Mouse (Mus musculus) midbrain, embryonic 10.5 days (tissue): ENCODE data around the gene Nrxn2. TPM values are rescaled to one million over a fixed set of nuclear protein-coding genes. Genes with fewer than 3 reads are reported as not detected.

Experiments used
- DNase-seq: peaks from one replicate; pipeline ENCODE4 v3.0.0-alpha.2; 2017; ENCODE audit warnings: low spot score
- H3K27ac ChIP-seq: fragments of 300-500 bp; sonication (generic); replicated peaks from 2 replicates; pipeline ENCODE4 v1.5.1; 2016; ENCODE audit warnings: mild to moderate bottlenecking
- H3K27me3 ChIP-seq: fragments of 300-500 bp; sonication (generic); 2 replicates; pipeline ENCODE4 v1.6.1; 2016; ENCODE audit warnings: low read depth, mild to moderate bottlenecking; ENCODE audit not compliant: poor library complexity, severe bottlenecking
- H3K36me3 ChIP-seq: fragments of 300-500 bp; sonication (generic); 2 replicates; pipeline ENCODE4 v1.6.1; 2016; ENCODE audit warnings: mild to moderate bottlenecking, moderate library complexity
- H3K4me1 ChIP-seq: fragments of 300-500 bp; sonication (generic); 2 replicates; pipeline ENCODE4 v1.6.1; 2016
- H3K4me3 ChIP-seq: fragments of 300-500 bp; sonication (generic); 2 replicates; pipeline ENCODE4 v1.5.1; 2016; ENCODE audit warnings: mild to moderate bottlenecking, moderate library complexity
- H3K9me3 ChIP-seq: fragments of 300-500 bp; sonication (generic); replicated peaks from 2 replicates; pipeline ENCODE4 v1.6.1; 2016; ENCODE audit warnings: mild to moderate bottlenecking
- WGBS: fragments of 180-500 bp; shearing (Covaris S2); methylation state at CpG from one replicate; pipeline ENCODE4 v1.1.7; 2016; 5-methylcytosine and 5-hydroxymethylcytosine counted together
- polyA plus RNA-seq: library from polyadenylated mRNA; unstranded; fragments of >200 nt; fragmentation: Nextera tagmentation; extraction: Ambion mirVana; gene quantifications from 2 replicates; pipeline ENCODE4 v1.2.1, GENCODE M21; 2016

The Nrxn2 gene
- polyA plus RNA-seq, 1 experiment from 2014 or later: 5.1 TPM

DNA sequence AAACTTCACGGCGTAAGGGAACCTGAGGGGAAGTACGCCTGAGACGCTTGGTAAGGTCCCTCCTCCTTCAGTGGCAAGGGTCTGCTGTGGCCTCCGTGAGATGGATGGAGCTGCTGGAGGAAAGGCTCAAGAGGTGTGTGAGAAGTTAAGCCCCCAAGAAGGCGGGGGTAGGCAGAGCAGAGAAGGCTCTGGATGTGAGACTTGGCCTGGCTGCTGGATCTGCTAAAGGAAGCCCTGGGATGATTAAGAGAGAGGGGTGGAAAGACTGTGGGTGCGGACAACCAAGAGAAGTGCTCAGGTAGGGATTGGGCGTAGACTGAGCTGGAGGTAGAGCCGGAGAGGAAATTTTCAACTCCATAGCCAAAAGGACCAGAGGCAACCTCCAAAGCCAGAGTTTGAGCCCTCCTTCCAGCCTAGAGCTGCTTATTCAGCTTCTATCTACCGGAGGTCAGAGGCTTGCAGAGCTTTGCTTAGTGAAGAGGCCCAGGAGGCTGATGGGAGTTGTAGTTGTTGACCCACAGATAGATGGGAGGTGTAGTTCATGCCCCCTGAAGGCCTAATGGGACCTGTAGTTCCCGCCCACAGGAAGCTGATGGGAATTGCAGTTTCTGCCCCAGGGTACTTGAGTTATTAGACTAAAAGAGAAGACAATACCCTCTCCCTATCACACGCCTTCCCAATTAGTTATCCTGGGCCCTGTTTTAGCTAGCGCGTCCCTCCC is 110.9 kb downstream of the Nrxn2 start:
- peaks cover 14% of the 10 kb centered on the region for H3K36me3 ChIP-seq
- WGBS: 54% methylated on average over 14 of the region's 14 CpGs
- no peaks in the 10 kb centered on the region for H3K9me3 ChIP-seq
- peak; percentile 63 for DNase-seq
- H3K4me1 ChIP-seq: peaks cover 64% of the 10 kb centered on the region
- H3K27me3 ChIP-seq: peaks cover 34% of the 10 kb centered on the region
- H3K27ac ChIP-seq: peak overlapping the region; percentile 72
- H3K4me3 ChIP-seq: 0 out of 2 replicates have a peak overlapping the region, but pooled peaks have one; percentile 60

DNA sequence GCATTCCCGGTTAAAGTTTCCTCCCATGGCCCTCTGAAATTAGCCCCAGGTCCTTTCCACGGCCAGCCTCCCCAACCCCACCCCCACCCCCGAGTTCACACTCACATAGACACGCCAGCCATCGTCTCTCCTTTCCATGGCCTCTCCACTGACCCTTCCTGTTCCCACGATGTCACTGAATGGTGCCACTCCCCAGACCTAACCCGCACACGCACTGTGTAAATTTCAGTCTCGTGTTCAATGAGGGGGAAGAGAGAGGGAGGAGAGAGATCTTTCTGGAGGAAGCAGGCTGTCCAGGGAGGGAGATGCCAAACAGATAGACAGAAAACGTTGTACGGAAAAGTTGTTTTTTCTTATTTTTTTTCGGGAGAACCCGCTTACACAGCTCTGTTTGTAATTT is 111.8 kb downstream of the Nrxn2 start:
- H3K4me1 ChIP-seq: peaks cover 66% of the 10 kb centered on the region
- H3K9me3 ChIP-seq: no peaks in the 10 kb centered on the region
- H3K36me3 ChIP-seq: peaks cover 13% of the 10 kb centered on the region
- H3K27ac ChIP-seq: peak overlapping the region; percentile 72
- H3K27me3 ChIP-seq: peaks cover 34% of the 10 kb centered on the region
- 23% methylated on average over 13 of the region's 13 CpGs for WGBS
- H3K4me3 ChIP-seq: peak overlapping the region; percentile 60
- peak; percentile 24 for DNase-seq

DNA sequence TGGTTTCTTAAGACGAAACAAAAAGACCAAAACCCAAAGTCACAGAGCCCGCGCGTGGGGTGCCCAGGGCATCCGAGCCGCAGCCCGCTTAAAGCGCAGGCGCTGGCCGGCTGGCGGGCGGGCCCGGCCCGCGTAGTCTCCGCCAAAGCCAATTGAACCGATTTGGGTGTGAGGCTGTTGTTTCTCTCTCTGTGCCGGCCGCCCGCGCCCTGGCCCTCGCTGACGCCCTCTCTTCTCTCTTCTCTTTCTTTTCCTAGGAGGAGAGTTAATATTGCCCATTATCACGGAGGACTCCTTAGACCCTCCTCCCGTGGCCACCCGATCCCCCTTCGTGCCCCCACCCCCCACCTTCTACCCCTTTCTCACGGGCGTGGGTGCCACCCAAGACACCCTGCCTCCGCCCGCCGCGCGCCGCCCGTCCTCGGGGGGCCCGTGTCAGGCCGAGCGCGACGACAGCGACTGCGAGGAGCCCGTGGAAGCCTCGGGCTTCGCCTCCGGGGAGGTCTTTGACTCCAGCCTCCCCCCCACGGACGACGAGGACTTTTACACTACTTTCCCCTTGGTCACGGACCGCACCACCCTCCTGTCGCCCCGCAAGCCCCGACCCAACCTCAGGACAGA is 112.6 kb downstream of the Nrxn2 start:
- Histone ChIP-seq H3K4me3 (peak overlapping the region; percentile 60), H3K27me3 (peaks cover 34% of the 10 kb centered on the region), H3K27ac (peak overlapping the region; percentile 90), H3K9me3 (no peaks in the 10 kb centered on the region), H3K36me3 (peaks cover 10% of the 10 kb centered on the region), H3K4me1 (peaks cover 66% of the 10 kb centered on the region)
- peak; percentile 61 for DNase-seq
- WGBS: under 1% methylated on average over 56 of the region's 56 CpGs

DNA sequence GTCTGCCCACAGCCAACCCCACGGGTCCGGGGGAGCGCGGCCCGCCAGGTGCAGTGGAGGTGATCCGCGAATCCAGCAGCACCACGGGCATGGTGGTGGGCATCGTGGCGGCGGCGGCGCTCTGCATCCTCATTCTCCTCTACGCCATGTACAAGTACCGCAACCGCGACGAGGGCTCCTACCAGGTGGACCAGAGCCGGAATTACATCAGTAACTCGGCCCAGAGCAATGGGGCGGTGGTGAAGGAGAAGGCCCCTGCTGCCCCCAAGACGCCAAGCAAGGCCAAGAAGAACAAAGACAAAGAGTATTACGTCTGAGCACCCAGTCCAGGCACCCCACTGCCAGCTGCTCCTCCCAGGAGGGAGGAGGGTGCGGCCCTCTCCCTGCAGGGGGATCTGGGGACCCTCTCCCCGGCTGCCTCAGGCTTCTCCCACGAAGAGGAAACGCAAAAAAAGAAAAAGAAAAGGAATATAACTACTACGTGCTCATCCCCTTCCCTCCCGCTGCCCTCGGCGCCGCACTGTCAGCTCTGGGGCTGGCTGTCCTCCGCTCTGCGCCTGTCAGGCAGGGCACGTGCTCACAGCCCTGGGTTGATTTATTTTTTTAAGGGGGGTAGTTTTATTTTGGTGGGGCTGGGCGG is 113.4 kb downstream of the Nrxn2 start:
- Histone ChIP-seq H3K9me3 (no peaks in the 10 kb centered on the region), H3K4me1 (peaks cover 66% of the 10 kb centered on the region), H3K4me3 (peak overlapping the region; percentile 60), H3K27me3 (peaks cover 34% of the 10 kb centered on the region), H3K27ac (peak overlapping the region; percentile 90), H3K36me3 (0 out of 2 replicates have a peak, but pooled peaks cover 2% of the 10 kb centered on the region)
- DNase-seq: peak; percentile 59
- under 1% methylated on average over 36 of the region's 36 CpGs for WGBS

DNA sequence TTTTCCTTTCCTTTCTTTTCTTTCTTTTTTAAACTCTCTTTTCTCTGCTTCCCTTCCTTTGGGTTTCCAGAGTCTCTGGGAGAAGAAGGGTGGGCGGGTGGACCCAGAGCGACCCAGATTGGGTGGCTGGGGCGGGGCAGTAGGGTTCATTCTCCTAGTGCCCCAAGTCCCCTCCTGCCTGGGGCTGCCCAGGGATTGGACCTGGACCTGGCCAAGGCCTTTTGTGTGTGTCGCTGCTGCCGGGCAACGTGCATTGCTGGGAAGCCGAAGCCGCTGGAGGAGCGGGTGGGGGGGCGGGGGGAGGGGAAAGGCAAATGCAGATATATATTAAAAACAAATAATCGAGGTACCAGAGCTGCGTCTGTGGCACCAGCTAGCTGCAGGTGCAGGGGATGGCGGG is 114.1 kb downstream of the Nrxn2 start:
- Histone ChIP-seq H3K4me3 (peak overlapping the region; percentile 60), H3K27ac (peak overlapping the region; percentile 90), H3K36me3 (no peaks in the 10 kb centered on the region), H3K27me3 (peaks cover 34% of the 10 kb centered on the region), H3K4me1 (peaks cover 68% of the 10 kb centered on the region), H3K9me3 (no peaks in the 10 kb centered on the region)
- DNase-seq: peak; percentile 65
- WGBS: 7% methylated on average over 13 of the region's 13 CpGs

DNA sequence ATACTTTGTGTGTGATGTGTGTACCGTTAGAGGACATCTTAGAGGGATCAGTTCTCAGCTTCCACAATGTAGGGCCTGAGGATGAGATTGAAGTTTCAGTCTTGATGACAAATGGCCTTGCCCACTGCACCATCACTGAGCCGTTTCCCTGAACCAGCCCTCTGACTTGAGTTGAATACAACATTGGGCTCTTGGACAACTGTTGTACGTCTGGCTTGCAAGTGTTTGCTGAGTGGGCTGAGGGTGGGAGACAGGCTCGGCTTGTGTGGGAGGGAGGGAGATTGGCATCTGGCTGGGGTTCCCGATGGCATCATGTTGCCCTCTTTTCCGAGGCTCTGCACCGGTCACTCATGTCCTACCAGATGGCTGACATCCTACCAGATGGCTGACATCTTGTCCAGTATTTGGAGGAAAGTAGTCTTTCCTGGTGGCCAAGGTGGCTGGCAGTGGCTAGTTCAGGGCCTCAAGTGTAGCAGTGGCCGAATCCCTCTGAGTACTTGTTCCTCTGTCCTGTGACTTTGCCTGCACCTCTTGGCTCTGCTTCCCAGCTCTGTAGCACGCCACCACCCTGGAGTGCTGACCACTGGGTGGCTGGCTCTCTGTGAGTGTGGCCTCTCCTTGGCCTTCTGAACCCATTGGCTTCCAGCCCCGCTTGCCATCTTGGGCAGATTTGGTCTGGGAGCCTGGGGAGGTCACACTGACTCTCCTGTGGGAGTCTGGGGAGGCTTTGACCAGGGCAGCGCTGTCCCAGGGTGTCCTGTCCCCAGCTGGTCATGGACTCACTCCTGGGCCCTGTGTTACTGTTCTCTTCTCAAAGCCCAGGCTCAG is 115.0 kb downstream of the Nrxn2 start:
- H3K27me3 ChIP-seq: peaks cover 34% of the 10 kb centered on the region
- peak overlapping the region; percentile 90 for H3K27ac ChIP-seq
- H3K4me3 ChIP-seq: peak overlapping the region; percentile 9; the same call in 1 of the 2 replicates
- H3K36me3 ChIP-seq: no peaks in the 10 kb centered on the region
- DNase-seq: peak; percentile 37
- no peaks in the 10 kb centered on the region for H3K9me3 ChIP-seq
- WGBS: 70% methylated on average over 11 of the region's 11 CpGs
- H3K4me1 ChIP-seq: peaks cover 62% of the 10 kb centered on the region

DNA sequence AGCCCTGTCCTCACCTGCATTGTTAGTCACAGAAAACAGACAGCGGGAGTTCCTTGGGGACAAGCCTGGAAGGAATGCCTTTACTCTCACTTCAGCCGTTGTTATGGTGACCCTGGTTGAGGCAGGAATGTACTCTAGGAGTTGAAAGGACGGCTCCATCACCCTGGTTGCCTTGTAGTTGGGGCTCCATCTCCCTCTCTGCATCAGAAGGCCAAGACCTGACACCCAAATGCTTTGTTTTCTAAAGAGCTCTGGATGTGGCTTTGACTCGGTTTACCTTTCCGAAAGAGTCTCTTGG is 115.5 kb downstream of the Nrxn2 start:
- peaks cover 59% of the 10 kb centered on the region for H3K4me1 ChIP-seq
- no peaks in the 10 kb centered on the region for H3K9me3 ChIP-seq
- 0 out of 2 replicates have a peak overlapping the region, but pooled peaks have one; percentile 9 for H3K4me3 ChIP-seq
- WGBS: 33% methylated on average over 5 of the region's 5 CpGs
- H3K36me3 ChIP-seq: no peaks in the 10 kb centered on the region
- peak overlapping the region; percentile 90 for H3K27ac ChIP-seq
- DNase-seq: no peak
- peaks cover 34% of the 10 kb centered on the region for H3K27me3 ChIP-seq

DNA sequence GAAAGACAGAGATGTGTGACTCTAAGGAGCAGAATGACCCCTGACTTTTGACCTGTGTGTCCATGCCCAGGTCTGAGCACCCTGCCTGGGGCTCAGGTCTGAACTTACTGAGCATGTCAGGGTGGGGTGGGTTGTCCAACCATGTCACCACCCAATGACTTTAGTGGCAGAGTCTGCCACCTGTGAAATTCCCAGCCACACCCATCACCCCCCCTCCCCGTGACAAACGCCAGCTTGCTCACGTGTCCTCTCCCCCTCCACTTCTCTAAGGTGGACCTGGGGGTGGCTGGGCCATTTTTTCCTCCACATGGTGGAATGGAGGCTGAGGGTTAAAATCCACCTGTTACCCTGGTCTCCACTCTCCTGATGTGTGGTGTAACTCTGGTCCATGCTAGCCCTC is 117.7 kb downstream of the Nrxn2 start:
- H3K27ac ChIP-seq: no peak overlapping the region
- H3K9me3 ChIP-seq: no peaks in the 10 kb centered on the region
- DNase-seq: no peak
- H3K4me1 ChIP-seq: peaks cover 42% of the 10 kb centered on the region
- H3K27me3 ChIP-seq: peaks cover 25% of the 10 kb centered on the region
- H3K36me3 ChIP-seq: no peaks in the 10 kb centered on the region
- no peak overlapping the region for H3K4me3 ChIP-seq
- 91% methylated on average over 3 of the region's 3 CpGs for WGBS

DNA sequence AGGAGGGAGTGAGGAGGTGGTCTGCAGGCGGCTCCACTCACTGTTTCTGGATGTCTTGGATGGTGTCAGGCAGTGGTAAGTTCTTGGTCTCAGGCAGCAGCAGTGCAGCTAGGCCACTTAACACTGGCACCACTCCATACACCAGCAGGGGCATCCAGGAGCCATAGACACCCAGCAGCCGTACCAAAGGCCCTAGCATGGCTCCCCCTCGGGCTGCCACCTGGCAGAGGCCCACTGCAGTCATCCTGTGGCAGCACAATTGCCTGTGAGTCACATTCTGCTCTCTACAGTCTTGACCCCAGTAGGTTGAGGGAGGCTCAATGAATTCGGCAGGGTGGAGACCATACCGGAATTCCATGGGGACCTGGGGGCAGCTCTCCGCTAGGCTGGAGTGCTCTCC is 118.2 kb downstream of the Nrxn2 start:
- Histone ChIP-seq H3K9me3 (no peaks in the 10 kb centered on the region), H3K27me3 (peaks cover 20% of the 10 kb centered on the region), H3K4me1 (peaks cover 37% of the 10 kb centered on the region), H3K36me3 (no peaks in the 10 kb centered on the region), H3K27ac (no peak overlapping the region), H3K4me3 (no peak overlapping the region)
- no peak for DNase-seq
- WGBS: 70% methylated on average over 6 of the region's 6 CpGs

DNA sequence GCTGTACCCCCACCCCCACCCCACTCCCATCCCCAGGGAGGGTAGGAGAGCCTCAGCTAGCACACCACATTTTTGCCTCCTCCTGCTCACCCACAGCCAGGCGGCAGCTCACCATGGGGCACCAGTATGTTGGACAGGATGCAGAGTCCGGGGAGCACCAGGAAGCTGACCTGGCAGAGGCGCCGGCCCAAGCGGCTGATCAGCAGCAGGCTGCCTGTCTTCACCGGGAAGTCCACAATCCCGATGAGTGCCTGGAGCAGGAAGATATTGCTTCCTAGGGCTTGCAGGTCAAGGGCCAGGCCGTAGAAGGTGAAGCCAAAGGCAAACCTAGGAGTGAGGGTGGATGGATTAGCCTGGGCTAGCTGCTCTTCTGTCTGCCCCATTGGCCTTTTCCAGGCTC is 119.0 kb downstream of the Nrxn2 start:
- Histone ChIP-seq H3K4me3 (no peak overlapping the region), H3K4me1 (peaks cover 29% of the 10 kb centered on the region), H3K36me3 (no peaks in the 10 kb centered on the region), H3K9me3 (no peaks in the 10 kb centered on the region), H3K27me3 (peaks cover 13% of the 10 kb centered on the region; the same call in 1 of the 2 replicates), H3K27ac (no peak overlapping the region)
- 79% methylated on average over 8 of the region's 8 CpGs for WGBS
- DNase-seq: no peak

DNA sequence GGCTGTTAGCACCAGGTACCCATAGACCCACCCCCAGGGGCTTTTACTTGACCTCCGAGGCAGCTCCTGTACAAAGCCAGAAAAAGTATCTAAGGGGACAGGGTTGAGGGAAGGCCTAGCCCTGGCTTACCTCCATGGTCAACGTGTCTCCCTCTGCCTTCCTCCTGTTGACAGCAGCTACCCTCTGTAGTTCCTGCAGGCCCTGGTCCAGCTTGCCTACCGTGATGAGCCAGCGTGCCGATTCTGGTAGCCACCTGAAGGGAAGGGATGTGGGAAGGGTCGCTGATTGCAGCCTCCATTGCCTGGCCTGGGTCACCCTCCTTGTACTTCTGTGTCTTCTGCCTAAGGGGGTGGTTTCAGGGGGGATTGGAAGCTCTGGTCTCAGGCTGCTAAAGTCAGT is 120.0 kb downstream of the Nrxn2 start:
- Histone ChIP-seq H3K4me1 (peaks cover 24% of the 10 kb centered on the region), H3K9me3 (no peaks in the 10 kb centered on the region), H3K36me3 (no peaks in the 10 kb centered on the region), H3K27me3 (peaks cover 4% of the 10 kb centered on the region; the same call in 1 of the 2 replicates), H3K27ac (no peak overlapping the region), H3K4me3 (no peak overlapping the region)
- no peak for DNase-seq
- 89% methylated on average over 6 of the region's 6 CpGs for WGBS

DNA sequence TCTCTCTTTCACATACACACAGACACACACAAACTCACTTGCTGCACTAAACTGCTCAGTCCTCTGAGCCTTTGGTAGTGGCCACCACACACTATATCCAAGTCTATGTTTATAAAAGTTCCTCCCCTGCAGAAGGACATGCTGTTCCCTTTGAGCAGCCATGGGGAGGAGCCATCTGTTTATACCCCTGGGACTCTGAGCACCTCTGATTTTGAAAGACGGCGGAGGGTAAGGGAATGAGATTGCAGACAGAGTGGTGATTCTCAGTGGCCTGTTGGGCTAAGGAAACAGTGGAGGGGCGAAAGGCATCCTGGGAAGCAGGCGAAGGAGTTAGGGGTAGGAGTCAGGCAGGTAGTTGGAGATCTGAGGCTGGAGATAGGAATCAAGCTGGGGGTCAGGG is 121.1 kb downstream of the Nrxn2 start:
- peaks cover 20% of the 10 kb centered on the region for H3K4me1 ChIP-seq
- H3K27me3 ChIP-seq: no peaks in the 10 kb centered on the region
- WGBS: 81% methylated on average over 4 of the region's 4 CpGs
- DNase-seq: no peak
- 0 out of 2 replicates have a peak, but pooled peaks cover 1% of the 10 kb centered on the region for H3K9me3 ChIP-seq
- no peaks in the 10 kb centered on the region for H3K36me3 ChIP-seq
- 0 out of 2 replicates have a peak overlapping the region, but pooled peaks have one; percentile 19 for H3K27ac ChIP-seq
- H3K4me3 ChIP-seq: no peak overlapping the region
